ENCODE assay signal across 8 mouse cellular contexts in the genomic region with DNA sequence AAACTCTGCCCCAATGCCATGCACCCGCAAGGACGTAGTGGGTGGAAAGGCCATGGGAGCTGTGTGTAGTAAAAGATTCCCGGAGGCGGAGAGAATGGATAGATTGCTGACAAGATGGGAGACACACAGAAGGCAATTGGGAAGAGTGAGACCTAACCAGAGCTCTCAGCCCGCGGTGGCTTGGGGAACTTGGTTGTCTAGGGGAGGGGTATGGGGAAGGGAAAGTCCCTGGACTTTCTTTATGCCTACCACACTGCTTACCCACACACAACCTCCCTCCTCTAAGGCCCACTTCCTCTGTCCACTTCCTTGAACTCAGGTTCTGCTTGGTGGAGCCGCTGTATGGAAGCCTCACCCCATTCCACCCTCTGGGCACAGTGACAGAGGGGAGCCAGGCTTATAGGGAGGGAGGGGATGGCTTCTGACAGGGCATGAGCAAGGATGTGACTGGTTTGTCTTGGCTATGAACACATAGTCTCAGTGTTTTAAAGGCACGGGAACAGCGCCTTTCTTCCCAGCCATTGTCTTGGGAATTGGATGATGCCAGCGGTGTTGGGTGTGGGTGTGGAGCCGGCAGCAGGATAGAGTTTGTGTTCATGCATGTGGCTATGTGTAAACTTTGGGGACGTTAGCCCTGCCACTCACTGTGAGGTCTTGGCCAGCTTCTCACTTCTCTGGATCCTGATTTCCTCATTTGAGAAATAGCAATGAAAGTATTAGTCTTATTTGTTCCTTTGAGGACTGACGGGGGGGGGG. TPM values are rescaled to one million over a fixed set of nuclear protein-coding genes. Genes with fewer than 3 reads are reported as not detected.
DNase-seq lines count a peak whose midpoint lies in the region; ATAC-seq and TF ChIP-seq lines count a peak whose summit lies in the region.

No protein-coding gene starts in this region.

- H3K79me2 ChIP-seq in myocyte (ENCODE audit: control insufficient read depth, insufficient read depth): no peaks in the 10 kb centered on the region

- TF ChIP-seq CTCF in ES-Bruce4 (IDR thresholded peaks at IDR 0.05; ENCODE audit: low read depth, low read length): no peak

- H3K9ac ChIP-seq in forebrain, embryonic 11.5 days (ENCODE audit: low read length): no peak overlapping the region
- no peak overlapping the region; the same call in 1 of the 2 replicates for H3K9ac ChIP-seq in forebrain, embryonic 12.5 days
- H3K9ac ChIP-seq in ES-Bruce4 (ENCODE audit: low read depth, poor library complexity, severe bottlenecking): peak overlapping the region; percentile 30; the same call in 1 of the 2 replicates
- H3K9ac ChIP-seq in heart, embryonic 13.5 days: peak overlapping the region; percentile 83
- H3K9ac ChIP-seq in liver, embryonic 13.5 days: peak overlapping the region; percentile 85

- no peak for ATAC-seq in forebrain, embryonic 11.5 days (replicated peaks; ENCODE audit: low FRiP score)
- no peak for ATAC-seq in forebrain, embryonic 12.5 days (ENCODE audit: low FRiP score)
- no peak for ATAC-seq in heart, embryonic 13.5 days (ENCODE audit: extremely low read depth, insufficient number of reproducible peaks, low FRiP score, low TSS enrichment)
- no peak for ATAC-seq in liver, embryonic 13.5 days (ENCODE audit: low read depth)
- ATAC-seq in frontal cortex, adult (ENCODE audit: low TSS enrichment): no peak

- H3K27ac ChIP-seq in forebrain, embryonic 11.5 days (ENCODE audit: low read depth, low read length): no peak overlapping the region
- no peak overlapping the region; the same call in 1 of the 2 replicates for H3K27ac ChIP-seq in forebrain, embryonic 12.5 days
- H3K27ac ChIP-seq in ES-Bruce4 (ENCODE audit: insufficient read depth, low read length): no peak overlapping the region
- peak overlapping the region; percentile 97 for H3K27ac ChIP-seq in heart, embryonic 13.5 days (replicated peaks)
- H3K27ac ChIP-seq in liver, embryonic 13.5 days: peak overlapping the region; percentile 97

- no peak for TF ChIP-seq EP300 in ES-Bruce4 (IDR thresholded peaks at IDR 0.05; ENCODE audit: insufficient read depth, low read depth, low read length)

- WGBS in forebrain, embryonic 11.5 days: 68% methylated on average over 13 of the region's 13 CpGs
- WGBS in forebrain, embryonic 12.5 days: 71% methylated on average over 13 of the region's 13 CpGs
- 61% methylated on average over 13 of the region's 13 CpGs for WGBS in heart, embryonic 13.5 days
- WGBS in liver, embryonic 13.5 days (ENCODE audit: insufficient replicate concordance): 45% methylated on average over 13 of the region's 13 CpGs

- H3K9me3 ChIP-seq in forebrain, embryonic 11.5 days (ENCODE audit: control insufficient read depth, low read length): no peaks in the 10 kb centered on the region
- H3K9me3 ChIP-seq in forebrain, embryonic 12.5 days: no peaks in the 10 kb centered on the region
- H3K9me3 ChIP-seq in ES-Bruce4 (replicated peaks; ENCODE audit: control insufficient read depth, insufficient read depth, low read length, poor library complexity, severe bottlenecking): no peaks in the 10 kb centered on the region
- H3K9me3 ChIP-seq in heart, embryonic 13.5 days: no peaks in the 10 kb centered on the region
- no peaks in the 10 kb centered on the region for H3K9me3 ChIP-seq in liver, embryonic 13.5 days (replicated peaks)

- H3K4me3 ChIP-seq in forebrain, embryonic 11.5 days (ENCODE audit: low read depth, low read length): no peak overlapping the region
- H3K4me3 ChIP-seq in forebrain, embryonic 12.5 days (replicated peaks): no peak overlapping the region
- H3K4me3 ChIP-seq in ES-Bruce4 (ENCODE audit: low read depth, low read length) (peak overlapping the region; percentile 50), myocyte (peak overlapping the region; percentile 14)
- H3K4me3 ChIP-seq in heart, embryonic 13.5 days: peak overlapping the region; percentile 57; the same call in 1 of the 2 replicates
- peak overlapping the region; percentile 67 for H3K4me3 ChIP-seq in liver, embryonic 13.5 days (replicated peaks)

- H3ac ChIP-seq in myocyte (ENCODE audit: control insufficient read depth, insufficient read length): no peak overlapping the region

- no peaks in the 10 kb centered on the region for H3K27me3 ChIP-seq in forebrain, embryonic 11.5 days (ENCODE audit: control insufficient read depth, insufficient read depth, low read length)
- H3K27me3 ChIP-seq in forebrain, embryonic 12.5 days: 0 out of 2 replicates have a peak, but pooled peaks cover 6% of the 10 kb centered on the region
- H3K27me3 ChIP-seq in ES-Bruce4 (ENCODE audit: control insufficient read depth, insufficient read depth, low read length, poor library complexity, severe bottlenecking): no peaks in the 10 kb centered on the region
- H3K27me3 ChIP-seq in heart, embryonic 13.5 days (replicated peaks): no peaks in the 10 kb centered on the region
- peaks cover 3% of the 10 kb centered on the region; the same call in 1 of the 2 replicates for H3K27me3 ChIP-seq in liver, embryonic 13.5 days
- no peaks in the 10 kb centered on the region for H3K27me3 ChIP-seq in myocyte (ENCODE audit: control insufficient read depth, insufficient read depth, insufficient read length)

- TF ChIP-seq POLR2A in ES-Bruce4 (IDR thresholded peaks at IDR 0.05; ENCODE audit: insufficient read depth, low read length) (no peak), myocyte (IDR thresholded peaks at IDR 0.05; ENCODE audit: insufficient read length, low read depth) (peak; percentile 17)

- DNase-seq in forebrain, embryonic 11.5 days (ENCODE audit: low spot score): no peak
- DNase-seq in liver, embryonic 13.5 days: no peak
- DNase-seq in right cerebral cortex, postnatal 14 days: no peak

- H3K36me3 ChIP-seq in forebrain, embryonic 11.5 days (ENCODE audit: control insufficient read depth, insufficient read depth, low read length): no peaks in the 10 kb centered on the region
- no peaks in the 10 kb centered on the region for H3K36me3 ChIP-seq in forebrain, embryonic 12.5 days (replicated peaks)
- no peaks in the 10 kb centered on the region for H3K36me3 ChIP-seq in ES-Bruce4 (ENCODE audit: control insufficient read depth, insufficient read depth, low read length, poor library complexity, severe bottlenecking)
- no peaks in the 10 kb centered on the region for H3K36me3 ChIP-seq in heart, embryonic 13.5 days
- no peaks in the 10 kb centered on the region for H3K36me3 ChIP-seq in liver, embryonic 13.5 days
- H3K36me3 ChIP-seq in myocyte (ENCODE audit: control insufficient read depth, insufficient read depth): no peaks in the 10 kb centered on the region

- H3K4me2 ChIP-seq in forebrain, embryonic 11.5 days (ENCODE audit: low read depth, low read length, severe bottlenecking): peak overlapping the region; percentile 79; the same call in 1 of the 2 replicates
- no peak overlapping the region for H3K4me2 ChIP-seq in forebrain, embryonic 12.5 days
- peak overlapping the region; percentile 90 for H3K4me2 ChIP-seq in heart, embryonic 13.5 days
- peak overlapping the region; percentile 93 for H3K4me2 ChIP-seq in liver, embryonic 13.5 days
- peak overlapping the region; percentile 99 for H3K4me2 ChIP-seq in myocyte (ENCODE audit: low read depth)

- peaks cover 21% of the 10 kb centered on the region for H3K4me1 ChIP-seq in forebrain, embryonic 11.5 days (replicated peaks; ENCODE audit: control insufficient read depth, insufficient read depth, low read length)
- H3K4me1 ChIP-seq in forebrain, embryonic 12.5 days: peaks cover 70% of the 10 kb centered on the region
- peaks cover 2% of the 10 kb centered on the region for H3K4me1 ChIP-seq in ES-Bruce4 (ENCODE audit: control insufficient read depth, insufficient read depth, low read length)
- peaks cover 70% of the 10 kb centered on the region for H3K4me1 ChIP-seq in heart, embryonic 13.5 days
- H3K4me1 ChIP-seq in liver, embryonic 13.5 days (replicated peaks): peaks cover 90% of the 10 kb centered on the region

TF ChIP-seq in myocyte, 11 proteins besides CTCF, POLR2A, EP300 and RAD21 (continues in another document):
- TF ChIP-seq REST (IDR thresholded peaks at IDR 0.05; ENCODE audit: insufficient read depth, insufficient read length) (no peak), TCF12 (IDR thresholded peaks at IDR 0.05; ENCODE audit: insufficient read depth, poor library complexity, severe bottlenecking) (no peak), USF1 (IDR thresholded peaks at IDR 0.05; ENCODE audit: low read depth) (no peak), TCF3 (IDR thresholded peaks at IDR 0.05; ENCODE audit: insufficient read length, low read depth) (no peak), POLR2AphosphoS2 (IDR thresholded peaks at IDR 0.05; ENCODE audit: insufficient read length, low read depth) (no peak), MAX (IDR thresholded peaks at IDR 0.05; ENCODE audit: low read depth) (no peak), CEBPB (IDR thresholded peaks at IDR 0.05; ENCODE audit: insufficient read depth, poor library complexity, severe bottlenecking) (no peak)

RNA-seq across cellular contexts. Expression of a gene that starts 15.0 kb away (rescaled TPM):
- 110 TPM in 2 replicates for polyA plus RNA-seq in forebrain, embryonic 11.5 days (2014; fragmentation: Nextera tagmentation; extraction: Ambion mirVana)
- 128 and 135 TPM in 2 replicates for polyA plus RNA-seq in forebrain, embryonic 12.5 days (2016; fragmentation: Nextera tagmentation; extraction: Ambion mirVana)
- polyA plus RNA-seq in ES-Bruce4 (2011; ENCODE audit: insufficient read depth, insufficient read length, low read depth, missing spikeins) (109 and 112 TPM in 2 replicates), myocyte (2012; fragmentation: generic; extraction: Trizol) (13.8 TPM)
- 33.1 and 37.0 TPM in 2 replicates for polyA plus RNA-seq in heart, embryonic 13.5 days (2015; fragmentation: Nextera tagmentation; extraction: Ambion mirVana)
- 79.6 and 89.1 TPM in 2 replicates for polyA plus RNA-seq in liver, embryonic 13.5 days (2015; fragmentation: Nextera tagmentation; extraction: Ambion mirVana)

RNA-seq across cellular contexts. Expression of a gene that starts 17.1 kb away (rescaled TPM):
- polyA plus RNA-seq in forebrain, embryonic 11.5 days (2014; fragmentation: Nextera tagmentation; extraction: Ambion mirVana): not detected in 2 replicates
- polyA plus RNA-seq in forebrain, embryonic 12.5 days (2016; fragmentation: Nextera tagmentation; extraction: Ambion mirVana): not detected in 2 replicates
- not detected in 2 replicates for polyA plus RNA-seq in ES-Bruce4 (2011; ENCODE audit: insufficient read depth, insufficient read length, low read depth, missing spikeins)
- polyA plus RNA-seq in heart, embryonic 13.5 days (2015; fragmentation: Nextera tagmentation; extraction: Ambion mirVana): 0.59 and 0.75 TPM in 2 replicates
- polyA plus RNA-seq in liver, embryonic 13.5 days (2015; fragmentation: Nextera tagmentation; extraction: Ambion mirVana): 0.08 and 0.12 TPM in 2 replicates
- 0.08 TPM for polyA plus RNA-seq in myocyte (2012; fragmentation: generic; extraction: Trizol)

RNA-seq across cellular contexts. Expression of a gene that starts 56.9 kb away (rescaled TPM):
- polyA plus RNA-seq in forebrain, embryonic 11.5 days (2014; fragmentation: Nextera tagmentation; extraction: Ambion mirVana): 2.2 and 3.6 TPM in 2 replicates
- polyA plus RNA-seq in forebrain, embryonic 12.5 days (2016; fragmentation: Nextera tagmentation; extraction: Ambion mirVana): 2.2 and 3.3 TPM in 2 replicates
- polyA plus RNA-seq in ES-Bruce4 (2011; ENCODE audit: insufficient read depth, insufficient read length, low read depth, missing spikeins) (not detected in 2 replicates), myocyte (2012; fragmentation: generic; extraction: Trizol) (0.23 TPM)
- polyA plus RNA-seq in heart, embryonic 13.5 days (2015; fragmentation: Nextera tagmentation; extraction: Ambion mirVana): 22.8 and 26.3 TPM in 2 replicates
- polyA plus RNA-seq in liver, embryonic 13.5 days (2015; fragmentation: Nextera tagmentation; extraction: Ambion mirVana): 2.2 and 2.5 TPM in 2 replicates

Comparison
In these comparisons a context has a peak if more than half of its experiments do, and no peak if none do; other contexts are left out.
1. H3K27ac ChIP-seq: peak in heart, embryonic 13.5 days (single experiment) and liver, embryonic 13.5 days (single experiment); none in forebrain, embryonic 11.5 days (single experiment), forebrain, embryonic 12.5 days (single experiment) and ES-Bruce4 (single experiment).
2. H3K4me3 ChIP-seq: peak in ES-Bruce4 (single experiment), heart, embryonic 13.5 days (single experiment), liver, embryonic 13.5 days (single experiment) and myocyte (single experiment); none in forebrain, embryonic 11.5 days (single experiment) and forebrain, embryonic 12.5 days (single experiment).
3. H3K9ac ChIP-seq: peak in ES-Bruce4 (single experiment), heart, embryonic 13.5 days (single experiment) and liver, embryonic 13.5 days (single experiment); none in forebrain, embryonic 11.5 days (single experiment) and forebrain, embryonic 12.5 days (single experiment).